Mouse (Mus musculus) monocyte, adult 2 months (primary cell): Measurements from ENCODE around the gene Polr3a.

ENCODE experiments used
- DNase-seq, 2 experiments: peaks; one replicate each; pipeline ENCODE4 v3.0.0; 2022; ENCODE audit warnings: low spot score in 2 of 2, low read depth in 1 of 2

Gene Polr3a

GRCm38 (mm10) chr14:24486773-24487227 lies at the start of gene Polr3a, which contains the start of gene Rps24:
Gene Polr3a (minus strand): TSS chr14:24487058.
Gene Rps24 (plus strand): TSS chr14:24487125.
- DNase-seq: peak; percentile 58 to 79

GRCm38 (mm10) chr14:24534865-24535545 lies 48.1 kb upstream of the Polr3a start:
- DNase-seq: no peak

GRCm38 (mm10) chr14:24530228-24530627 lies 43.4 kb upstream of the Polr3a start:
- DNase-seq: no peak

GRCm38 (mm10) chr14:24526440-24526839 lies 39.6 kb upstream of the Polr3a start:
- no peak for DNase-seq

- DNase-seq: no peak
Observed at GRCm38 (mm10) chr14:24525677-24526415, 39.0 kb upstream of the Polr3a start.

GRCm38 (mm10) chr14:24525137-24525536 lies 38.3 kb upstream of the Polr3a start:
- no peak for DNase-seq

- no peak for DNase-seq
Observed at GRCm38 (mm10) chr14:24521597-24521996, 34.7 kb upstream of the Polr3a start.

- DNase-seq: no peak
Observed at GRCm38 (mm10) chr14:24512527-24513161, 25.8 kb upstream of the Polr3a start.

- no peak for DNase-seq
Observed at GRCm38 (mm10) chr14:24510679-24511078, 23.8 kb upstream of the Polr3a start.

- no peak for DNase-seq
Observed at GRCm38 (mm10) chr14:24510218-24510617, 23.4 kb upstream of the Polr3a start.

GRCm38 (mm10) chr14:24509557-24509956 lies 22.7 kb upstream of the Polr3a start:
- no peak for DNase-seq

GRCm38 (mm10) chr14:24508070-24508773 lies 21.4 kb upstream of the Polr3a start:
- DNase-seq: no peak

- no peak for DNase-seq
Observed at GRCm38 (mm10) chr14:24507452-24508069, 20.7 kb upstream of the Polr3a start.

- no peak for DNase-seq
Observed at GRCm38 (mm10) chr14:24501256-24501655, 14.4 kb upstream of the Polr3a start.

- DNase-seq: no peak
Observed at GRCm38 (mm10) chr14:24500845-24501186, 14.0 kb upstream of the Polr3a start.

GRCm38 (mm10) chr14:24500091-24500844 lies 13.4 kb upstream of the Polr3a start:
- no peak for DNase-seq

GRCm38 (mm10) chr14:24499478-24499877 lies 12.6 kb upstream of the Polr3a start:
- DNase-seq: no peak

- no peak for DNase-seq
Observed at GRCm38 (mm10) chr14:24498561-24499255, 11.8 kb upstream of the Polr3a start.

GRCm38 (mm10) chr14:24497443-24497842 lies 10.6 kb upstream of the Polr3a start:
- DNase-seq: no peak

- no peak for DNase-seq
Observed at GRCm38 (mm10) chr14:24496507-24496906, 9.6 kb upstream of the Polr3a start.
